Mouse (Mus musculus) duodenum, adult 2 months (tissue): Measurements from ENCODE around the gene Nrbf2. TPM values are rescaled to one million over a fixed set of nuclear protein-coding genes. Genes with fewer than 3 reads are reported as not detected.

ENCODE experiments used
- polyA plus RNA-seq: library from polyadenylated mRNA; depleted of rRNA; stranded (reverse); fragments of >200 nt; gene quantifications from 2 replicates; pipeline ENCODE4 v1.2.3, GENCODE M21; 2012; ENCODE audit warnings: low replicate concordance; rRNA removed

The Nrbf2 gene
- polyA plus RNA-seq = 12.3 and 13.9 TPM in 2 replicates

DNA sequence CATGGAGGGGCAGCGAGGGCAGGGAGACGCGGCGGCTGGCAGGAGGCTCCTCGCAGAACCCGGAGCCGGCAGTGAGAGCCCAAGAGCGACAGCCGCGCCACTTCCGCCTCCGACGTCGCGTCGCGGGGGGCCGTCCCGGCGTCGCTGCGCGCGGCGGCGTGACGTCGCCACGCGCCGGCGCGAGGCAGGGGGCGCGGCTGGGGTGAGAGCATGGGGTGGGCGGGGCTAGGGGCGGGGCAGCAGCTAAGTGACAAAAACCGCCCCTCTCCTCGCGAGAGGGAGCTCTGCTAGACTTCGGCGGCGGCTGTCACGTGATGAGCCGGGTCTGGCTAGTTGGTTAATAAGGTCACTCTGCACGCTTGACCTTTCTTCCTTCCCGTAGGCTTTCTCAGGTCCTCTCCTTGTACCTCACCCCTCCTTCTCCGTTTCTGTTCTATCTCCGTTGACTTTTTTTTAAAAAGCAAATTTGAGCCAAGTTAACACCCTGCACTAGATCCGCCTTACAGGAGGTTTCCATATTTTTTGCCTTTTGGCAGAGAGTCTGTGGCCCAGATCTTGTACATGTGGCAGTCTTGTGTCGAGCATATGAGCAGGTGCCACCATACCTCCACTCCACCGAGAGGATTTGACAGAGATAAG lies at the start of gene Nrbf2:
TSS of gene Nrbf2 (minus strand) at position 130 of the 639 bp plus-strand sequence.

Other genes with a start within 250 kb of the Nrbf2 start
- gene Jmjd1c, start 189.2 kb downstream of the Nrbf2 start, polyA plus RNA-seq = 9.4 and 11.5 TPM in 2 replicates
- gene Reep3, start 188.4 kb downstream of the Nrbf2 start, polyA plus RNA-seq = 9.8 and 10.4 TPM in 2 replicates